ENCODE assay signal across 10 mouse cellular contexts in the genomic region with DNA sequence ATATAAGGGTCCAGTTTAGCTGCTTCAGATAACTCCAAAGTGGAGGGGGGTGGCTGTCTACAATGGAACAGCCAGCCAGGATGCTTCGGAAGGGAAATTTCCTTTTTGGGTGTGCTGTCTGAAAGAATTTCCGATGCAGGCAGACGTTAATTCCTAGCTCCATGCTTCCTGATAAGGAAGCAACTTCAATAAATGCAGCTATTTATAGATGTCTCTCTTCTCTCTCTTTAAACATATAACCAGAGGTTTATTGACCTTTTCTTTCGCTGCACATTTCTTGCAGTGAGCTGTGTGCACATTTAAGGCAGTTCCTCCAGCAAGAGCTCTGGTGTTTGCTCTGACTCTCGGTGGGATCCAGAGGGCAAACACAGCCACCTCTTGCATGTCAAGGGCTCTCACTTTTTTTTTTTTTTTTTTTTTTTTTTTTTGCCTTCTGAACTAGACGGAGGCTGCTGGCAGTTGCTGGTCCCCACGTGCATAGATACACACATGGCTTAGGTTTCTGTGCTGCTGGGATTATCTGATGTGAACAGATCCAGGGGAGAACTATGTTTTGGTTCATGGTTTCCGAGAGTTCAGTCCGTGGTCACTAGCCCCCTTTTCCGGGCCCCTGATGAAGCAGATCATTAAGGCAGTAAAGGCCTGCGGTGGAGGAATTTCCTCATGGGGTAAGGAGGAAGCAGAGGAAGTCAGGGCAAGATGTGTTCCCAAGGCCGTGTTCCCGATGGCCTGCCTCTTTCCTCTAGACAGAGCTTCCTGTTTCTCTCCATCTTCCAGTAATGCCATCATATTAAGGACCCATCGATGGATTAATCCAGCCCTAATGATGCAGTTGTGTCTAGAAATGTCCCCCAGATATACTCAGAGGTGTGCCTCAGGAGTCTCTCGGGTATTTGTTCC.
DNase-seq lines count a peak whose midpoint lies in the region; ATAC-seq lines count a peak whose summit lies in the region.
"Had no signal": no experiment of that assay in that cellular context is flagged by ENCODE, and none has a peak within 500 bp of the region (broad histone marks: within the 10 kb centered on the region; RNA-seq: fewer than 3 reads in every experiment).

No protein-coding gene starts in this region.

- intact Hi-C loops in left cerebral cortex, postnatal 10 days (cut with DNase I): loop anchor here (10.0 kb wide), 1 partner anchor 180 kb away; no protein-coding TSS in a partner anchor

- 0 out of 2 replicates have a peak overlapping the region, but pooled peaks have one; percentile 11 for H3K27ac ChIP-seq in midbrain, embryonic 15.5 days
- H3K27ac ChIP-seq in midbrain, embryonic 10.5 days (replicated peaks): no peak overlapping the region
- peak overlapping the region; percentile 92 for H3K27ac ChIP-seq in heart, embryonic 14.5 days (replicated peaks in 1 of 2; ENCODE audit: control insufficient read depth in 1 of 2, insufficient read depth in 1 of 2, low read depth in 2 of 2, low read length in 2 of 2)
- H3K27ac ChIP-seq in liver, embryonic 12.5 days: peak overlapping the region; percentile 59; the same call in 1 of the 2 replicates
- H3K27ac ChIP-seq in stomach, embryonic 16.5 days (ENCODE audit: low read length): peak overlapping the region; percentile 72

- ATAC-seq in midbrain, embryonic 15.5 days (replicated peaks): no peak
- ATAC-seq in heart, embryonic 14.5 days (ENCODE audit: insufficient number of reproducible peaks, insufficient read depth, low FRiP score, low read depth): peak; percentile 55
- peak; percentile 53; the same call in 1 of the 2 replicates for ATAC-seq in liver, embryonic 12.5 days
- ATAC-seq in stomach, embryonic 16.5 days (ENCODE audit: insufficient read depth, low FRiP score): peak; percentile 73; the same call in 1 of the 2 replicates

- H3K4me1 ChIP-seq in midbrain, embryonic 15.5 days: peaks cover 37% of the 10 kb centered on the region
- H3K4me1 ChIP-seq in midbrain, embryonic 10.5 days: peaks cover 23% of the 10 kb centered on the region
- peaks cover 37 to 84% of the 10 kb centered on the region in 2 experiments for H3K4me1 ChIP-seq in heart, embryonic 14.5 days (ENCODE audit: control insufficient read depth in 2 of 2, insufficient read depth in 2 of 2, low read length in 2 of 2)
- H3K4me1 ChIP-seq in liver, embryonic 12.5 days: peaks cover 54% of the 10 kb centered on the region
- peaks cover 46% of the 10 kb centered on the region for H3K4me1 ChIP-seq in stomach, embryonic 16.5 days (ENCODE audit: control insufficient read depth, insufficient read depth, low read length)

- no peak for DNase-seq in midbrain, embryonic 10.5 days (ENCODE audit: low spot score)
- DNase-seq in urinary bladder, postnatal 36 days (ENCODE audit: low spot score in 2 of 2): no peak
- DNase-seq in left cerebral cortex, postnatal 10 days (ENCODE audit: extremely low spot score in 1 of 2, low spot score in 2 of 2): no peak
- no peak for DNase-seq in layer of hippocampus, postnatal 14 days (ENCODE audit: low spot score in 2 of 2)
- DNase-seq: adrenal gland, postnatal 25 days; cerebellum, postnatal 36 days had no signal

- no peak overlapping the region for H3K4me2 ChIP-seq in midbrain, embryonic 15.5 days
- H3K4me2 ChIP-seq in heart, embryonic 14.5 days (ENCODE audit: low read length): peak overlapping the region; percentile 43
- H3K4me2 ChIP-seq in liver, embryonic 12.5 days: 0 out of 2 replicates have a peak overlapping the region, but pooled peaks have one; percentile 13
- no peak overlapping the region for H3K4me2 ChIP-seq in stomach, embryonic 16.5 days (ENCODE audit: low read depth, low read length)

- H3K9me3 ChIP-seq in midbrain, embryonic 15.5 days: no peaks in the 10 kb centered on the region
- H3K9me3 ChIP-seq in midbrain, embryonic 10.5 days (replicated peaks): no peaks in the 10 kb centered on the region
- H3K9me3 ChIP-seq in heart, embryonic 14.5 days (ENCODE audit: control insufficient read depth, low read length): no peaks in the 10 kb centered on the region
- no peaks in the 10 kb centered on the region for H3K9me3 ChIP-seq in liver, embryonic 12.5 days (replicated peaks)
- no peaks in the 10 kb centered on the region for H3K9me3 ChIP-seq in stomach, embryonic 16.5 days (replicated peaks; ENCODE audit: control insufficient read depth, low read length)

- no peak overlapping the region for H3K4me3 ChIP-seq in midbrain, embryonic 15.5 days
- H3K4me3 ChIP-seq in midbrain, embryonic 10.5 days: no peak overlapping the region
- no peak overlapping the region for H3K4me3 ChIP-seq in heart, embryonic 14.5 days (ENCODE audit: control insufficient read depth in 1 of 2, insufficient read depth in 1 of 2, low read depth in 1 of 2, low read length in 2 of 2)
- H3K4me3 ChIP-seq in liver, embryonic 12.5 days: no peak overlapping the region
- H3K4me3 ChIP-seq in stomach, embryonic 16.5 days (replicated peaks; ENCODE audit: low read length): no peak overlapping the region

- 73% methylated on average over 15 of the region's 15 CpGs for WGBS in midbrain, embryonic 15.5 days
- WGBS in midbrain, embryonic 10.5 days: 82% methylated on average over 15 of the region's 15 CpGs
- 32% methylated on average over 15 of the region's 15 CpGs for WGBS in heart, embryonic 14.5 days
- 34% methylated on average over 15 of the region's 15 CpGs for WGBS in liver, embryonic 12.5 days (ENCODE audit: insufficient replicate concordance)
- WGBS in stomach, embryonic 16.5 days: 44% methylated on average over 15 of the region's 15 CpGs

- no peaks in the 10 kb centered on the region for H3K36me3 ChIP-seq in midbrain, embryonic 15.5 days (replicated peaks)
- H3K36me3 ChIP-seq in midbrain, embryonic 10.5 days: no peaks in the 10 kb centered on the region; the same call in 1 of the 2 replicates
- peaks cover 7% of the 10 kb centered on the region; the same call in 1 of the 2 replicates for H3K36me3 ChIP-seq in heart, embryonic 14.5 days (ENCODE audit: control insufficient read depth, insufficient read depth, low read length)
- no peaks in the 10 kb centered on the region for H3K36me3 ChIP-seq in liver, embryonic 12.5 days
- no peaks in the 10 kb centered on the region for H3K36me3 ChIP-seq in stomach, embryonic 16.5 days (ENCODE audit: control insufficient read depth, insufficient read depth, low read length)

- no peak overlapping the region for H3K9ac ChIP-seq in midbrain, embryonic 15.5 days
- no peak overlapping the region; the same call in 1 of the 2 replicates for H3K9ac ChIP-seq in heart, embryonic 14.5 days (ENCODE audit: low read length)
- H3K9ac ChIP-seq in liver, embryonic 12.5 days: no peak overlapping the region
- H3K9ac ChIP-seq in stomach, embryonic 16.5 days (ENCODE audit: low read length): no peak overlapping the region

- no peaks in the 10 kb centered on the region for H3K27me3 ChIP-seq in midbrain, embryonic 15.5 days (replicated peaks)
- no peaks in the 10 kb centered on the region for H3K27me3 ChIP-seq in midbrain, embryonic 10.5 days (ENCODE audit: low read depth, poor library complexity, severe bottlenecking)
- H3K27me3 ChIP-seq in heart, embryonic 14.5 days (ENCODE audit: control insufficient read depth, insufficient read depth, low read length): no peaks in the 10 kb centered on the region
- H3K27me3 ChIP-seq in liver, embryonic 12.5 days (replicated peaks): no peaks in the 10 kb centered on the region
- no peaks in the 10 kb centered on the region for H3K27me3 ChIP-seq in stomach, embryonic 16.5 days (ENCODE audit: control insufficient read depth, insufficient read depth, low read length)

Comparison
In these comparisons a context has a peak if more than half of its experiments do, and no peak if none do; other contexts are left out.
1. H3K4me2 ChIP-seq: peak in heart, embryonic 14.5 days (single experiment) and liver, embryonic 12.5 days (single experiment); none in midbrain, embryonic 15.5 days (single experiment) and stomach, embryonic 16.5 days (single experiment).